Mouse (Mus musculus): Measurements from ENCODE around the gene Mrpl39. TPM values are rescaled to one million over a fixed set of nuclear protein-coding genes. Genes with fewer than 3 reads are reported as not detected.

Mrpl39 gene
- polyA plus RNA-seq, 1 experiment from 2014 or later, result 43.8 TPM

GRCm38 (mm10) chr16:84773268-84773861, 37.8 kb upstream of the Mrpl39 start:
- CTCF ChIA-PET, result no interaction called here
- ATAC-seq (no peak), DNase-seq (ENCODE audit: low read depth, low spot score) (no peak)
- peaks cover 6% of the 10 kb centered on the region for H3K27me3 ChIP-seq
- no peak for TF ChIP-seq CTCF (IDR thresholded peaks at IDR 0.05)
- in situ Hi-C loops (cut with MboI; ENCODE audit: low pct_unique_long_range_greater_than_20kb), result no loop called here
- POLR2A ChIA-PET, result no interaction called here

GRCm38 (mm10) chr16:84772496-84773267, 37.1 kb upstream of the Mrpl39 start:
- DNase-seq (ENCODE audit: low read depth, low spot score), result no peak
- POLR2A ChIA-PET, result no interaction called here

GRCm38 (mm10) chr16:84771461-84771860, 35.9 kb upstream of the Mrpl39 start:
- ATAC-seq (no peak), DNase-seq (ENCODE audit: low read depth, low spot score) (no peak)
- POLR2A ChIA-PET, result no interaction called here
- H3K27me3 ChIP-seq, result peaks cover 6% of the 10 kb centered on the region
- CTCF ChIA-PET, result interaction anchor here (0.8 kb wide), 1 partner anchor 47 kb away, joined by 3 read pairs; no protein-coding TSS in a partner anchor
- TF ChIP-seq CTCF (IDR thresholded peaks at IDR 0.05), result no peak
- in situ Hi-C loops (cut with MboI; ENCODE audit: low pct_unique_long_range_greater_than_20kb), result no loop called here

More at GRCm38 (mm10) chr16:84772496-84773267, 37.1 kb upstream of the Mrpl39 start:
- in situ Hi-C loops (cut with MboI; ENCODE audit: low pct_unique_long_range_greater_than_20kb), result no loop called here
- ATAC-seq, result no peak
- CTCF ChIA-PET, result no interaction called here
- TF ChIP-seq CTCF (IDR thresholded peaks at IDR 0.05), result no peak
- peaks cover 6% of the 10 kb centered on the region for H3K27me3 ChIP-seq

GRCm38 (mm10) chr16:84770891-84771290, 35.3 kb upstream of the Mrpl39 start:
- DNase-seq (ENCODE audit: low read depth, low spot score) (no peak), ATAC-seq (no peak)
- POLR2A ChIA-PET, result no interaction called here
- H3K27me3 ChIP-seq, result peaks cover 6% of the 10 kb centered on the region
- in situ Hi-C loops (cut with MboI; ENCODE audit: low pct_unique_long_range_greater_than_20kb), result no loop called here
- TF ChIP-seq CTCF (IDR thresholded peaks at IDR 0.05), result no peak
- CTCF ChIA-PET, result no interaction called here

- no peak for ATAC-seq
- in situ Hi-C loops (cut with MboI; ENCODE audit: low pct_unique_long_range_greater_than_20kb), result no loop called here
- ChIA-PET POLR2A (no interaction called here), CTCF (no interaction called here)
- no peak for DNase-seq (ENCODE audit: low read depth, low spot score)
- TF ChIP-seq CTCF (IDR thresholded peaks at IDR 0.05), result no peak
- H3K27me3 ChIP-seq, result peaks cover 6% of the 10 kb centered on the region
Observed at GRCm38 (mm10) chr16:84769619-84770464, 34.3 kb upstream of the Mrpl39 start.

- ChIA-PET CTCF (no interaction called here), POLR2A (no interaction called here)
- TF ChIP-seq CTCF (IDR thresholded peaks at IDR 0.05), result no peak
- in situ Hi-C loops (cut with MboI; ENCODE audit: low pct_unique_long_range_greater_than_20kb), result no loop called here
- H3K27me3 ChIP-seq, result peaks cover 3% of the 10 kb centered on the region
- ATAC-seq (no peak), DNase-seq (ENCODE audit: low read depth, low spot score) (no peak)
Observed at GRCm38 (mm10) chr16:84769182-84769581, 33.6 kb upstream of the Mrpl39 start.

GRCm38 (mm10) chr16:84767956-84768355, 32.4 kb upstream of the Mrpl39 start:
- no peak for TF ChIP-seq CTCF (IDR thresholded peaks at IDR 0.05)
- no peak for ATAC-seq
- in situ Hi-C loops (cut with MboI; ENCODE audit: low pct_unique_long_range_greater_than_20kb), result no loop called here
- POLR2A ChIA-PET, result no interaction called here
- no peaks in the 10 kb centered on the region for H3K27me3 ChIP-seq
- CTCF ChIA-PET, result no interaction called here
- no peak for DNase-seq (ENCODE audit: low read depth, low spot score)

GRCm38 (mm10) chr16:84745721-84746306, 10.3 kb upstream of the Mrpl39 start:
- CTCF ChIA-PET, result interaction anchor here (0.6 kb wide), 1 partner anchor 10 kb away, joined by 3 read pairs; the partner anchor contains the start of gene Mrpl39
- POLR2A ChIA-PET, result no interaction called here
- ATAC-seq (no peak), DNase-seq (ENCODE audit: low read depth, low spot score) (no peak)
- no peak for TF ChIP-seq CTCF (IDR thresholded peaks at IDR 0.05)
- H3K27me3 ChIP-seq, result no peaks in the 10 kb centered on the region
- in situ Hi-C loops (cut with MboI; ENCODE audit: low pct_unique_long_range_greater_than_20kb), result loop anchor here (25.0 kb wide), 1 partner anchor 941 kb away; no protein-coding TSS in a partner anchor

- ChIA-PET CTCF (no interaction called here), POLR2A (no interaction called here)
- in situ Hi-C loops (cut with MboI; ENCODE audit: low pct_unique_long_range_greater_than_20kb), result loop anchor here (25.0 kb wide), 1 partner anchor 942 kb away; no protein-coding TSS in a partner anchor
- DNase-seq (ENCODE audit: low read depth, low spot score) (no peak), ATAC-seq (no peak)
- H3K27me3 ChIP-seq, result no peaks in the 10 kb centered on the region
- no peak for TF ChIP-seq CTCF (IDR thresholded peaks at IDR 0.05)
Observed at GRCm38 (mm10) chr16:84744703-84745490, 9.4 kb upstream of the Mrpl39 start.

- no peak for TF ChIP-seq CTCF (IDR thresholded peaks at IDR 0.05)
- DNase-seq (ENCODE audit: low read depth, low spot score), result no peak
- in situ Hi-C loops (cut with MboI; ENCODE audit: low pct_unique_long_range_greater_than_20kb), result loop anchor here (5.0 to 25.0 kb wide), 2 partner anchors 95 to 950 kb away; partner anchors contain the start of gene Gabpa
- ATAC-seq, result no peak
- CTCF ChIA-PET, result interaction anchor here (0.9 to 1.6 kb wide), 3 partner anchors 12 to 90 kb away, joined by 4 to 5 read pairs (median 5); no protein-coding TSS in a partner anchor
- POLR2A ChIA-PET, result no interaction called here
- no peaks in the 10 kb centered on the region for H3K27me3 ChIP-seq
Observed at GRCm38 (mm10) chr16:84737358-84737757, 1.8 kb upstream of the Mrpl39 start.
